Mouse (Mus musculus): ENCODE measurements at regions not wholly inside any gene's neighbourhood (a gene's known extent, or its start where the extent isn't known, plus 50 kb on each side); places are given as distances from the start of the nearest gene placed in this dataset.

- no peak for ATAC-seq (ENCODE audit: low FRiP score, low read depth)
- no peaks in the 10 kb centered on the region for H3K4me1 ChIP-seq (ENCODE audit: control insufficient read depth, insufficient read depth, low read length)
- no peaks in the 10 kb centered on the region for H3K9me3 ChIP-seq (ENCODE audit: control insufficient read depth, low read length)
- no peak for DNase-seq (ENCODE audit: low spot score)
- no peaks in the 10 kb centered on the region for H3K36me3 ChIP-seq (ENCODE audit: control insufficient read depth, insufficient read depth, low read length)
- no peak for TF ChIP-seq POLR2A (IDR thresholded peaks at IDR 0.05; ENCODE audit: borderline replicate concordance, extremely low read depth, insufficient read depth, insufficient read length)
- H3K27ac ChIP-seq (replicated peaks; ENCODE audit: low read depth, low read length): no peak overlapping the region
- H3K4me2 ChIP-seq (replicated peaks; ENCODE audit: low read depth, low read length, severe bottlenecking): no peak overlapping the region
- no peak overlapping the region for H3K4me3 ChIP-seq (replicated peaks; ENCODE audit: low read length)
- H3K27me3 ChIP-seq (ENCODE audit: control insufficient read depth, insufficient read depth, low read length): no peaks in the 10 kb centered on the region
- no peak overlapping the region for H3K9ac ChIP-seq (ENCODE audit: low read depth, low read length, severe bottlenecking)
Measured at GRCm38 (mm10) chr11:111273651-111274050, 207.7 kb downstream of the Kcnj2 start.

- no peaks in the 10 kb centered on the region for H3K36me3 ChIP-seq (ENCODE audit: control insufficient read depth, insufficient read depth, low read length)
- H3K9ac ChIP-seq (ENCODE audit: low read depth, low read length, severe bottlenecking): no peak overlapping the region
- TF ChIP-seq POLR2A (IDR thresholded peaks at IDR 0.05; ENCODE audit: borderline replicate concordance, extremely low read depth, insufficient read depth, insufficient read length): no peak
- H3K4me1 ChIP-seq (ENCODE audit: control insufficient read depth, insufficient read depth, low read length): no peaks in the 10 kb centered on the region
- ATAC-seq (ENCODE audit: low FRiP score, low read depth) (no peak), DNase-seq (ENCODE audit: low spot score) (no peak)
- no peak overlapping the region for H3K27ac ChIP-seq (replicated peaks; ENCODE audit: low read depth, low read length)
- H3K27me3 ChIP-seq (ENCODE audit: control insufficient read depth, insufficient read depth, low read length): no peaks in the 10 kb centered on the region
- no peak overlapping the region for H3K4me3 ChIP-seq (replicated peaks; ENCODE audit: low read length)
- no peaks in the 10 kb centered on the region for H3K9me3 ChIP-seq (ENCODE audit: control insufficient read depth, low read length)
- H3K4me2 ChIP-seq (replicated peaks; ENCODE audit: low read depth, low read length, severe bottlenecking): no peak overlapping the region
- 19% methylated on average over 2 of the region's 2 CpGs for WGBS
Measured at GRCm38 (mm10) chr11:111280769-111281168, 214.8 kb downstream of the Kcnj2 start.

- H3K4me2 ChIP-seq (replicated peaks; ENCODE audit: low read depth, low read length, severe bottlenecking): no peak overlapping the region
- no peak overlapping the region for H3K27ac ChIP-seq (replicated peaks; ENCODE audit: low read depth, low read length)
- H3K9ac ChIP-seq (ENCODE audit: low read depth, low read length, severe bottlenecking): no peak overlapping the region
- no peaks in the 10 kb centered on the region for H3K27me3 ChIP-seq (ENCODE audit: control insufficient read depth, insufficient read depth, low read length)
- H3K9me3 ChIP-seq (ENCODE audit: control insufficient read depth, low read length): no peaks in the 10 kb centered on the region
- H3K4me3 ChIP-seq (replicated peaks; ENCODE audit: low read length): no peak overlapping the region
- no peak for TF ChIP-seq POLR2A (IDR thresholded peaks at IDR 0.05; ENCODE audit: borderline replicate concordance, extremely low read depth, insufficient read depth, insufficient read length)
- DNase-seq (ENCODE audit: low spot score) (no peak), ATAC-seq (ENCODE audit: low FRiP score, low read depth) (no peak)
- 37% methylated on average over 7 of the region's 7 CpGs for WGBS
- no peaks in the 10 kb centered on the region for H3K36me3 ChIP-seq (ENCODE audit: control insufficient read depth, insufficient read depth, low read length)
- H3K4me1 ChIP-seq (ENCODE audit: control insufficient read depth, insufficient read depth, low read length): no peaks in the 10 kb centered on the region
Measured at GRCm38 (mm10) chr11:111281237-111282160, 215.5 kb downstream of the Kcnj2 start.

GRCm38 (mm10) chr11:111282283-111282682 is 216.3 kb downstream of the Kcnj2 start:
- H3K9me3 ChIP-seq (ENCODE audit: control insufficient read depth, low read length): no peaks in the 10 kb centered on the region
- H3K36me3 ChIP-seq (ENCODE audit: control insufficient read depth, insufficient read depth, low read length): no peaks in the 10 kb centered on the region
- H3K27ac ChIP-seq (replicated peaks; ENCODE audit: low read depth, low read length): no peak overlapping the region
- H3K27me3 ChIP-seq (ENCODE audit: control insufficient read depth, insufficient read depth, low read length): no peaks in the 10 kb centered on the region
- no peak for TF ChIP-seq POLR2A (IDR thresholded peaks at IDR 0.05; ENCODE audit: borderline replicate concordance, extremely low read depth, insufficient read depth, insufficient read length)
- WGBS: 53% methylated on average over 2 of the region's 2 CpGs
- ATAC-seq (ENCODE audit: low FRiP score, low read depth): no peak
- no peak overlapping the region for H3K9ac ChIP-seq (ENCODE audit: low read depth, low read length, severe bottlenecking)
- DNase-seq (ENCODE audit: low spot score): no peak
- H3K4me3 ChIP-seq (replicated peaks; ENCODE audit: low read length): no peak overlapping the region
- no peaks in the 10 kb centered on the region for H3K4me1 ChIP-seq (ENCODE audit: control insufficient read depth, insufficient read depth, low read length)
- H3K4me2 ChIP-seq (replicated peaks; ENCODE audit: low read depth, low read length, severe bottlenecking): no peak overlapping the region

GRCm38 (mm10) chr11:111290537-111290936 is 224.6 kb downstream of the Kcnj2 start:
- Histone ChIP-seq H3K4me3 (replicated peaks; ENCODE audit: low read length) (no peak overlapping the region), H3K9me3 (ENCODE audit: control insufficient read depth, low read length) (0 out of 2 replicates have a peak, but pooled peaks cover 9% of the 10 kb centered on the region), H3K9ac (ENCODE audit: low read depth, low read length, severe bottlenecking) (no peak overlapping the region), H3K27me3 (ENCODE audit: control insufficient read depth, insufficient read depth, low read length) (no peaks in the 10 kb centered on the region), H3K27ac (replicated peaks; ENCODE audit: low read depth, low read length) (no peak overlapping the region), H3K36me3 (ENCODE audit: control insufficient read depth, insufficient read depth, low read length) (no peaks in the 10 kb centered on the region), H3K4me2 (replicated peaks; ENCODE audit: low read depth, low read length, severe bottlenecking) (no peak overlapping the region), H3K4me1 (ENCODE audit: control insufficient read depth, insufficient read depth, low read length) (no peaks in the 10 kb centered on the region)
- no peak for DNase-seq (ENCODE audit: low spot score)
- no peak for TF ChIP-seq POLR2A (IDR thresholded peaks at IDR 0.05; ENCODE audit: borderline replicate concordance, extremely low read depth, insufficient read depth, insufficient read length)
- no peak for ATAC-seq (ENCODE audit: low FRiP score, low read depth)

Data from limb, embryonic 14.5 days (tissue).